ENCODE assay signal across 23 mouse cellular contexts in the genomic region with DNA sequence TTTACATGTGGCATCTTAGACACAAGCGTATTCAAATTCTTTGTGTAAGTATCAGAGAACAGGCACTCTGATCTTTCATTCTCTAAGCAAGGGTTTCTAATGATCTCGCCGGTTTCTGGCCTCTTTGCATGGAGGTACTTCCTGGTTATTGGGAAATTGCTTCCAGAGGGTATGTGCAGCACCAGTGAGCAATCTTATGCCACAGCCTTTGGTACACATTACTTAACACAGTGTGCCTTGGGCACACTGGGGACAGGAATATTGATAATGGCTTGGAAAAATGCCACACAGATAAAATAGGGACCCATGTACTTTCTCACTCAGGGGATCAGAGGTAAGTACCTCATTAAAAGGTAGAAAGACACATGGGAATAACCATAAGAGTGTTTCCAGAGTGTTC. TPM values are rescaled to one million over a fixed set of nuclear protein-coding genes. Genes with fewer than 3 reads are reported as not detected.
A peak's percentile ranks its signal among the peaks of the same experiment; 100 is the strongest.
DNase-seq lines count a peak whose midpoint lies in the region; ATAC-seq and TF ChIP-seq lines count a peak whose summit lies in the region.
"Had no signal": no experiment of that assay in that cellular context is flagged by ENCODE, and none has a peak within 500 bp of the region (broad histone marks: within the 10 kb centered on the region; RNA-seq: fewer than 3 reads in every experiment).

No protein-coding gene starts in this region.

- no peaks in the 10 kb centered on the region for H3K79me2 ChIP-seq in liver, adult 2 months (ENCODE audit: control insufficient read depth, insufficient read depth, low read length)

- H3K4me3 ChIP-seq in liver, adult 2 months (ENCODE audit: insufficient read depth, low read depth, low read length) = no peak overlapping the region
- no peak overlapping the region for H3K4me3 ChIP-seq in liver, embryonic 11.5 days (ENCODE audit: low read depth, low read length)
- H3K4me3 ChIP-seq in intestine, postnatal 0 days (ENCODE audit: low read depth, low read length) = no peak overlapping the region
- H3K4me3 ChIP-seq in stomach, postnatal 0 days (ENCODE audit: low read depth, low read length) = no peak overlapping the region
- no peak overlapping the region for H3K4me3 ChIP-seq in midbrain, embryonic 10.5 days
- H3K4me3 ChIP-seq: embryonic facial prominence, embryonic 10.5 days; forebrain, embryonic 10.5 days; heart, adult 2 months; heart, embryonic 12.5 days; hindbrain, embryonic 10.5 days had no signal

- H3K9me3 ChIP-seq in liver, embryonic 11.5 days (ENCODE audit: control insufficient read depth, low read length) = no peaks in the 10 kb centered on the region
- H3K9me3 ChIP-seq in intestine, postnatal 0 days (ENCODE audit: control insufficient read depth) = no peaks in the 10 kb centered on the region
- H3K9me3 ChIP-seq in stomach, postnatal 0 days (ENCODE audit: control insufficient read depth, low read length) = no peaks in the 10 kb centered on the region
- no peaks in the 10 kb centered on the region for H3K9me3 ChIP-seq in midbrain, embryonic 10.5 days (replicated peaks)
- H3K9me3 ChIP-seq: heart, embryonic 12.5 days; hindbrain, embryonic 10.5 days had no signal

- H3K27ac ChIP-seq in liver, adult 2 months (replicated peaks; ENCODE audit: insufficient read depth, low read depth, low read length) = peak overlapping the region; percentile 85
- no peak overlapping the region for H3K27ac ChIP-seq in liver, embryonic 11.5 days (ENCODE audit: low read depth, low read length)
- H3K27ac ChIP-seq in intestine, postnatal 0 days (ENCODE audit: low read depth, low read length) = no peak overlapping the region
- H3K27ac ChIP-seq in stomach, postnatal 0 days (replicated peaks) = peak overlapping the region; percentile 74
- no peak overlapping the region for H3K27ac ChIP-seq in midbrain, embryonic 10.5 days (replicated peaks)
- H3K27ac ChIP-seq: embryonic facial prominence, embryonic 10.5 days; forebrain, embryonic 10.5 days; heart, adult 2 months; hindbrain, embryonic 10.5 days; hindbrain, embryonic 14.5 days had no signal

- H3K4me2 ChIP-seq in liver, embryonic 11.5 days = no peak overlapping the region
- H3K4me2 ChIP-seq in intestine, postnatal 0 days (replicated peaks; ENCODE audit: low read depth) = no peak overlapping the region
- no peak overlapping the region for H3K4me2 ChIP-seq in stomach, postnatal 0 days (replicated peaks; ENCODE audit: low read depth)
- H3K4me2 ChIP-seq: heart, embryonic 12.5 days; hindbrain, embryonic 14.5 days had no signal

- TF ChIP-seq POLR2A in liver, adult 2 months (IDR thresholded peaks at IDR 0.05; ENCODE audit: extremely low read depth, insufficient read depth, low read length) = no peak

- peak; percentile 93 for DNase-seq in liver, adult 2 months (ENCODE audit: extremely low read depth, low read depth, low spot score)
- no peak for DNase-seq in liver, embryonic 11.5 days (ENCODE audit: low spot score)
- peak; percentile 37 for DNase-seq in lung, postnatal 36 days
- DNase-seq in lung, postnatal 10 days = no peak
- DNase-seq in stomach, postnatal 0 days (ENCODE audit: low spot score) = peak; percentile 54
- no peak for DNase-seq in kidney, postnatal 4 days
- DNase-seq in midbrain, embryonic 10.5 days (ENCODE audit: low spot score) = no peak
- DNase-seq: adrenal gland, adult 2 months; adrenal gland, postnatal 25 days; cerebellum, adult 18-20 months; cerebellum, postnatal 10 days; gastrocnemius, postnatal 36 days; heart, adult 2 months had no signal

- no peaks in the 10 kb centered on the region for H3K36me3 ChIP-seq in liver, adult 2 months (ENCODE audit: control insufficient read depth, insufficient read depth, low read length)
- no peaks in the 10 kb centered on the region for H3K36me3 ChIP-seq in liver, embryonic 11.5 days (ENCODE audit: control insufficient read depth, insufficient read depth, low read length)
- no peaks in the 10 kb centered on the region for H3K36me3 ChIP-seq in intestine, postnatal 0 days (ENCODE audit: control insufficient read depth, insufficient read depth)
- no peaks in the 10 kb centered on the region for H3K36me3 ChIP-seq in stomach, postnatal 0 days (ENCODE audit: control insufficient read depth, insufficient read depth, low read length)
- no peaks in the 10 kb centered on the region for H3K36me3 ChIP-seq in midbrain, embryonic 10.5 days
- H3K36me3 ChIP-seq: embryonic facial prominence, embryonic 10.5 days; forebrain, embryonic 10.5 days; heart, embryonic 12.5 days; hindbrain, embryonic 10.5 days had no signal

- H3K9ac ChIP-seq in liver, adult 2 months (ENCODE audit: low read depth, low read length) = no peak overlapping the region; the same call in 1 of the 2 replicates
- H3K9ac ChIP-seq in liver, embryonic 11.5 days (ENCODE audit: low read depth, low read length) = no peak overlapping the region
- H3K9ac ChIP-seq in intestine, postnatal 0 days (ENCODE audit: low read depth, low read length) = no peak overlapping the region
- H3K9ac ChIP-seq in stomach, postnatal 0 days (ENCODE audit: low read length) = no peak overlapping the region
- H3K9ac ChIP-seq: heart, embryonic 12.5 days; hindbrain, embryonic 14.5 days had no signal

- TF ChIP-seq CTCF in liver, adult 2 months (IDR thresholded peaks at IDR 0.05; ENCODE audit: low read depth, low read length) = no peak
- no peak for TF ChIP-seq CTCF in intestine, postnatal 0 days (IDR thresholded peaks at IDR 0.05; ENCODE audit: low read depth)
- TF ChIP-seq CTCF in stomach, postnatal 0 days (IDR thresholded peaks at IDR 0.05; ENCODE audit: low read depth) = no peak

- 31% methylated on average over 3 of the region's 3 CpGs for WGBS in liver, adult 2 months
- WGBS in liver, embryonic 11.5 days = 81% methylated on average over 3 of the region's 3 CpGs
- 54% methylated on average over 3 of the region's 3 CpGs for WGBS in intestine, postnatal 0 days
- WGBS in stomach, postnatal 0 days = 53% methylated on average over 3 of the region's 3 CpGs
- 94% methylated on average over 3 of the region's 3 CpGs for WGBS in midbrain, embryonic 10.5 days

- peaks cover 18% of the 10 kb centered on the region for H3K4me1 ChIP-seq in liver, adult 2 months (ENCODE audit: control insufficient read depth, insufficient read depth, low read length)
- no peaks in the 10 kb centered on the region for H3K4me1 ChIP-seq in liver, embryonic 11.5 days (replicated peaks; ENCODE audit: control insufficient read depth, insufficient read depth, low read length)
- H3K4me1 ChIP-seq in intestine, postnatal 0 days (replicated peaks; ENCODE audit: control insufficient read depth, insufficient read depth, low read length) = no peaks in the 10 kb centered on the region
- no peaks in the 10 kb centered on the region for H3K4me1 ChIP-seq in stomach, postnatal 0 days (replicated peaks; ENCODE audit: control insufficient read depth, insufficient read depth)
- no peaks in the 10 kb centered on the region for H3K4me1 ChIP-seq in midbrain, embryonic 10.5 days
- H3K4me1 ChIP-seq: forebrain, embryonic 10.5 days had no signal

- no peak for ATAC-seq in liver, embryonic 11.5 days (replicated peaks; ENCODE audit: low FRiP score)
- ATAC-seq in intestine, postnatal 0 days = peak; percentile 88
- peak; percentile 96 for ATAC-seq in stomach, postnatal 0 days (ENCODE audit: low FRiP score, low TSS enrichment)
- ATAC-seq: activated CD4-positive, CD25-positive, alpha-beta regulatory T cell, adult 4 months; forebrain, embryonic 14.5 days; Patski had no signal

- H3K27me3 ChIP-seq in liver, adult 2 months (ENCODE audit: control insufficient read depth, insufficient read depth, low read length) = no peaks in the 10 kb centered on the region
- H3K27me3 ChIP-seq in liver, embryonic 11.5 days (replicated peaks; ENCODE audit: control insufficient read depth, insufficient read depth, low read length) = peaks cover 12% of the 10 kb centered on the region
- no peaks in the 10 kb centered on the region for H3K27me3 ChIP-seq in intestine, postnatal 0 days (replicated peaks; ENCODE audit: control insufficient read depth, insufficient read depth, low read length)
- no peaks in the 10 kb centered on the region for H3K27me3 ChIP-seq in stomach, postnatal 0 days (ENCODE audit: control insufficient read depth, insufficient read depth, low read length)
- H3K27me3 ChIP-seq in midbrain, embryonic 10.5 days (ENCODE audit: low read depth, poor library complexity, severe bottlenecking) = peaks cover 19% of the 10 kb centered on the region; the same call in 1 of the 2 replicates
- H3K27me3 ChIP-seq: CH12.LX; heart, embryonic 12.5 days; Patski had no signal

- TF ChIP-seq EP300 in stomach, postnatal 0 days (optimal IDR thresholded peaks at IDR 0.05) = no peak

RNA-seq across cellular contexts. Expression of a gene that starts 3.8 kb away (rescaled TPM):
- 0.40 and 0.46 TPM in 2 replicates for total RNA-seq in liver, adult 2 months (2014; rRNA removed)
- polyA plus RNA-seq in liver, adult 2 months (2012; rRNA removed) = not detected in 2 replicates
- polyA plus RNA-seq in liver, embryonic 11.5 days (2014; fragmentation: Nextera tagmentation; extraction: Ambion mirVana) = 2.5 and 3.2 TPM in 2 replicates
- 0.72 and 0.85 TPM in 2 replicates for polyA plus RNA-seq in intestine, postnatal 0 days (2015; fragmentation: Nextera tagmentation; extraction: Ambion mirVana)
- polyA plus RNA-seq in stomach, postnatal 0 days (2015; fragmentation: Nextera tagmentation; extraction: Ambion mirVana) = 0.69 and 0.75 TPM in 2 replicates
- 5.8 TPM in 2 replicates for polyA plus RNA-seq in midbrain, embryonic 10.5 days (2016; fragmentation: Nextera tagmentation; extraction: Ambion mirVana)
- total RNA-seq: CH12.LX had no signal
- polyA plus RNA-seq: adrenal gland, adult 2 months had no signal

Comparison
In these comparisons a context has a peak if more than half of its experiments do, and no peak if none do; other contexts are left out.
1. DNase-seq: peak in liver, adult 2 months (single experiment), lung, postnatal 36 days (single experiment) and stomach, postnatal 0 days (single experiment); none in liver, embryonic 11.5 days (single experiment), lung, postnatal 10 days (single experiment), kidney, postnatal 4 days (0 of 2) and midbrain, embryonic 10.5 days (single experiment).
2. H3K27ac ChIP-seq: peak in liver, adult 2 months (single experiment) and stomach, postnatal 0 days (single experiment); none in liver, embryonic 11.5 days (single experiment), intestine, postnatal 0 days (single experiment) and midbrain, embryonic 10.5 days (single experiment).